Mouse (Mus musculus) thymus, adult 2 months (tissue): Measurements from ENCODE around the gene Impg2. TPM values are rescaled to one million over a fixed set of nuclear protein-coding genes. Genes with fewer than 3 reads are reported as not detected.

ENCODE experiments used
- DNase-seq: peaks from one replicate; pipeline ENCODE4 v3.0.0; 2021
- H3K27ac ChIP-seq: fragments of 200-500 bp; 2 replicates; pipeline ENCODE4 v1.5.1; 2012; ENCODE audit warnings: low read length, control low read depth; ENCODE audit not compliant: control insufficient read depth, insufficient read depth
- H3K27me3 ChIP-seq: fragments of 200-500 bp; 2 replicates; pipeline ENCODE4 v1.6.1; 2012; ENCODE audit warnings: mild to moderate bottlenecking, low read length, moderate library complexity, mixed read lengths; ENCODE audit not compliant: control insufficient read depth, insufficient read depth
- H3K36me3 ChIP-seq: fragments of 200-500 bp; 2 replicates; pipeline ENCODE4 v1.6.1; 2012; ENCODE audit warnings: mild to moderate bottlenecking, low read length, moderate library complexity; ENCODE audit not compliant: control insufficient read depth, insufficient read depth
- H3K4me1 ChIP-seq: fragments of 200-500 bp; replicated peaks from 2 replicates; pipeline ENCODE4 v1.6.1; 2012; ENCODE audit warnings: low read length; ENCODE audit not compliant: control insufficient read depth, insufficient read depth
- H3K4me3 ChIP-seq: fragments of 200-500 bp; 2 replicates; pipeline ENCODE4 v1.5.1; 2012; ENCODE audit warnings: mild to moderate bottlenecking, low read length, control low read depth, moderate library complexity; ENCODE audit not compliant: control insufficient read depth, insufficient read depth
- CTCF ChIP-seq: fragments of 200-500 bp; IDR thresholded peaks from 2 replicates; pipeline ENCODE4 v1.5.1; 2012; ENCODE audit warnings: mild to moderate bottlenecking, control low read depth, low read length, moderate library complexity, borderline replicate concordance; ENCODE audit not compliant: control insufficient read depth, poor library complexity, insufficient read depth; ENCODE audit errors: extremely low read depth
- POLR2A ChIP-seq: fragments of 200-500 bp; IDR thresholded peaks from 2 replicates; pipeline ENCODE4 v1.6.1; 2012; ENCODE audit warnings: mild to moderate bottlenecking, low read length, control low read depth, moderate library complexity; ENCODE audit not compliant: control insufficient read depth, poor library complexity, insufficient read depth; ENCODE audit errors: extremely low read depth
- whole genome bisulfite sequencing: fragments of 180-500 bp; shearing (Covaris S2); methylation state at CpG from one replicate; pipeline ENCODE4 v1.1.7; 2018; 5-methylcytosine and 5-hydroxymethylcytosine counted together
- polyA plus RNA-seq: library from polyadenylated mRNA; depleted of rRNA; stranded (reverse); fragments of >200 nt; gene quantifications from 2 replicates; pipeline ENCODE4 v1.2.3, GENCODE M21; 2012

Impg2 gene
- polyA plus RNA-seq, 1 experiment = 0.28 TPM

DNA sequence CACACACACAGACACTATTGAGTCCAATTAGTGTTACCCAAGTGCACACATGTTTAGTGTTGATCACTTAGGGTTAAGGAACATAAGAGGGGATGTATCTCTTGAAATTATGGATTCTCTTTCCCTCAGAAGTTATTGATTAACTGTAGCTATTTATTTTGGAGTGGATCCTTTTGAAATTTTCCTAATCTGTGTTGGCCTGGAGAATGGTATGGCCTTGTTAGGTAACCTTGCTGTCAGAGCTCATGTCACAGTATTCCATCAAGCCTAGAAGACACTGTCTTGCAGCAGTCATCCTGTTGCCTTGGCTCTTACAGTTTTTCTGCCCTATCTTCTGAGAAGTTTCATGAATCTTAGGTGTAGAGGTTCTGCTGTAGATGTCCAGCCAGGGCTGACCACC, 75.6 kb downstream of the Impg2 start:
- Histone ChIP-seq H3K4me1 (no peaks in the 10 kb centered on the region), H3K27me3 (no peaks in the 10 kb centered on the region), H3K27ac (no peak overlapping the region), H3K4me3 (no peak overlapping the region), H3K36me3 (no peaks in the 10 kb centered on the region)
- DNase-seq = no peak
- TF ChIP-seq POLR2A = no peak
- no peak for TF ChIP-seq CTCF

DNA sequence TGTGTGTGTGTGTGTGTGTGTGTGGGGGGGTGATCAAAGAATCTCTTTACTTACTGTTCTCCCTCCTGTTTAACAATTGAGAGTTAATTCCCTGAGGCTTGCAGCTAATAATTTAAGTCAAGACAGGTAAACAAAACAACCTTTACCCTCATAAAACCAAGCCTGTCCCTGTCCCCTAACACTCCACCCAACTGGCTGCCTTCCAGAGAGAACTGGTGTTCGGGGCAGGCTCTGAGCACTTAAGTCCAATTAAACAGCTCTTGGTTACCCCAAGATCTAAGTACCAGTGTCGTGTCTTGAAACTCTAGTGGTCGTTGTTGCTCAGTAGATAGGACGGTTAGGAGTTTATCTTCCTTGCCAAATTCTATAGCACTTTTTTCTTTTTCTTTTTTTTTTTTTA, 77.2 kb downstream of the Impg2 start:
- H3K4me1 ChIP-seq = no peaks in the 10 kb centered on the region
- H3K4me3 ChIP-seq = no peak overlapping the region
- no peak for TF ChIP-seq CTCF
- no peak for TF ChIP-seq POLR2A
- H3K36me3 ChIP-seq = no peaks in the 10 kb centered on the region
- no peak for DNase-seq
- H3K27ac ChIP-seq = no peak overlapping the region
- WGBS = 73% methylated on average over 4 of the region's 4 CpGs
- no peaks in the 10 kb centered on the region for H3K27me3 ChIP-seq

DNA sequence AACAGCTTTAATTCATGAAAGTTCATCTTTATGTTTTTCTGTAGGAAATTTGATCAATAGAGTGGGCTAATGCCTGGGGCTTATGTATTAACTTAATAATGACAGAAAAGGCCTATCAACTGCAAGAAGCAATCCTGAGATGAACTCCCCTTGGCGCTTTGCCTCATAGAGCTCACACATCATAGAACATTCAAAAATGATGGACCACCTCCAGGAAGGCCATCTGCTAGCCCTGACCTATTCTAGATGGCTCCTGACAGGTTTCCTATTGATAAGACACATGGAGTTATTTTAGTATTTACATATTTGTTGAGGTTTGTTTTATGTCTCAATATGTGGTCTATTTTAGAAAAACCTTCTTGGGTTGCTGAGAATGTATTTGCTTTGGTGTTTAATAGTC, 79.2 kb downstream of the Impg2 start:
- 97% methylated on average over 1 of the region's 1 CpGs for WGBS
- H3K4me3 ChIP-seq = no peak overlapping the region
- no peaks in the 10 kb centered on the region for H3K36me3 ChIP-seq
- TF ChIP-seq POLR2A (no peak), CTCF (no peak)
- no peak overlapping the region for H3K27ac ChIP-seq
- no peaks in the 10 kb centered on the region for H3K27me3 ChIP-seq
- no peaks in the 10 kb centered on the region for H3K4me1 ChIP-seq
- DNase-seq = no peak

DNA sequence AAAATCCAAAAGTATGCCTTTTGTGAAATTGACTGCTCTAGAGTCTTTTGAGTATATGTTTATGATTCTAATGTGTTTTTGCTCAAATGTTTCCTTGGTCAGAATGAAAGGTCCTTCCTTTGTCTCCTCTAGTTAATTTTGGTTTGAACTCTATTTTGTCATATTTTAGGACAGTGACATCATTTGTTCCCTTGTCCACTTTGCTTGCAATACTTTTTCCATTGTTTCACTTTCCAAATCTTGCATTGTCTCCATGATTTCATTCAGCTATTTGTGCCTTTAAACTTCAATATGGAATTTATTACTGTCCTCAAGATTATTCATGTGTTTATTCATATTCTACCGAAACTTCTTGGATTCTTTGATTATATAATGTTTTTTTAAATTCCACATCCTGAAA, 79.8 kb downstream of the Impg2 start:
- TF ChIP-seq POLR2A (no peak), CTCF (no peak)
- H3K36me3 ChIP-seq = no peaks in the 10 kb centered on the region
- DNase-seq = no peak
- 98% methylated on average over 1 of the region's 1 CpGs for whole genome bisulfite sequencing
- H3K27ac ChIP-seq = no peak overlapping the region
- H3K4me1 ChIP-seq = no peaks in the 10 kb centered on the region
- H3K27me3 ChIP-seq = no peaks in the 10 kb centered on the region
- H3K4me3 ChIP-seq = no peak overlapping the region

DNA sequence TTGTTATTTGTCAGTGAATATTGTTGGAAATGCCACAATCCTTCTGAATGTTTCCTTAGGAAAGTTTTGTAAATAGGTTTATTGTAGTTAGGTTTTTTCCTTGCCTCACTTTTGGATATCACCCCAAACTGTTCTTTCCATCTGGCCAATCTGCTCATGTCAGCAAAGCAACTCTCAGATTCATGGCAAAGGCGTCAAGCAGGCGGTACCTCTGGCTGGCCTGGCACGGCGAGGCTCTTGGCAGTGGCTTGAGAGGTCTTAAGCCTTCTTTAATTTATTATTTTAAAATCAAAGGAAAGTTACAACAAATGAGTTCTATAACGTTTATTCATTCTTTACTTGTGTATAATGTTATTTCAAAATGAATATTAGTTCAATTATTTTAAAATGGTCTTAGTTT, 82.0 kb downstream of the Impg2 start:
- H3K27me3 ChIP-seq = no peaks in the 10 kb centered on the region
- H3K27ac ChIP-seq = no peak overlapping the region
- TF ChIP-seq CTCF (no peak), POLR2A (no peak)
- H3K4me1 ChIP-seq = no peaks in the 10 kb centered on the region
- WGBS = 92% methylated on average over 5 of the region's 5 CpGs
- no peak for DNase-seq
- no peaks in the 10 kb centered on the region for H3K36me3 ChIP-seq
- no peak overlapping the region for H3K4me3 ChIP-seq

DNA sequence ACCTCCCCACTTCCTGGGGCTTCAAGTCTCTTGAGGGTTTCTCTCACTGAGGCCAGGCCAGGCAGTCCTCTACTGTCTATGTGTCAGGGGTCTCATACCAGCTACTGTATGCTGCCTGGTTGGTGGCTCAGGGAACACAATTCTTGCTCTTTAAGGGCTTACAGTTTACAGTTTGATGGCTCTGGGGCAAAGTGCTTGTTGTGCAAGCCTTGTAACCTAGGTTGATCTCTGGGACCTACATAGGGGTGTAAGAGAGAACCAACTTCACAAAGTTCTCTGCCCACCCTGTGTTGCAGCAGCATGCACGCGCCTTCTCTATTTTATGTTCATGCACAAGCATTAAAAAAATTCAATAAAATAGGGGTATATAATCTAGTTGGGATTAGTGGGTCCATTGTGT, 82.9 kb downstream of the Impg2 start:
- TF ChIP-seq POLR2A = no peak
- no peak for TF ChIP-seq CTCF
- Histone ChIP-seq H3K4me3 (no peak overlapping the region), H3K27me3 (no peaks in the 10 kb centered on the region), H3K36me3 (no peaks in the 10 kb centered on the region), H3K4me1 (no peaks in the 10 kb centered on the region), H3K27ac (no peak overlapping the region)
- WGBS = 98% methylated on average over 2 of the region's 2 CpGs
- DNase-seq = no peak

DNA sequence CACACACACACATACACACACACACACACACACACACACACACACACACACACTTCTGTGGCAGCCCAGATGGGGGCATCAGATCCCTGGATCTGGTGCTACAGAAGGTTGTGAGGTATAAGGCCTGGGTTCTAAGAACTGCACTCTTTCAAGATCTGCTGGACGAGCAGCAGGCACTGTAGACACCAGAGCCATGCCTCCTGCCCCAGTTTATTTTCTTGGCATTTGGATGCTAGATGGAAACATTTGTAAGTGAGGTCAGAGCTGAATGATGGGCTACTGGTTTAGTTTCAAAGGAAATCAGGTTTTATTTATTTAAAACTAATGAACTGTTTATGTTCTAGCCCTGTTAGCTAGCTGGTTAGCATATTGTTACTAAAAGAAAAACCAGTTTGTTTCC, 90.8 kb downstream of the Impg2 start:
- TF ChIP-seq POLR2A = no peak
- TF ChIP-seq CTCF = no peak

More for the DNA sequence above, 90.8 kb downstream of the Impg2 start:
- Histone ChIP-seq H3K4me3 (no peak overlapping the region), H3K36me3 (no peaks in the 10 kb centered on the region), H3K27me3 (no peaks in the 10 kb centered on the region), H3K27ac (no peak overlapping the region), H3K4me1 (no peaks in the 10 kb centered on the region)
- WGBS = 83% methylated on average over 1 of the region's 1 CpGs
- DNase-seq = no peak
